Mouse (Mus musculus): ENCODE results near the gene Igsf9. TPM values are rescaled to one million over a fixed set of nuclear protein-coding genes. Genes with fewer than 3 reads are reported as not detected.
A peak's percentile ranks its signal among the peaks of the same experiment; 100 is the strongest.

Igsf9 gene
- total RNA-seq, 1 experiment = 45.6 TPM

- no peak for TF ChIP-seq ZNF384 (IDR thresholded peaks at IDR 0.05; ENCODE audit: low read depth, low read length)
- no peak for TF ChIP-seq ZC3H11A (IDR thresholded peaks at IDR 0.05; ENCODE audit: borderline replicate concordance, low read depth, low read length)
- no peak for TF ChIP-seq HCFC1 (IDR thresholded peaks at IDR 0.05; ENCODE audit: borderline replicate concordance, insufficient read depth, low read length)
- TF ChIP-seq MAFK (IDR thresholded peaks at IDR 0.05; ENCODE audit: insufficient read depth, low read depth, low read length) = no peak
- no peak for TF ChIP-seq CHD2 (IDR thresholded peaks at IDR 0.05; ENCODE audit: low read depth, low read length)
- Histone ChIP-seq H3K4me3 (ENCODE audit: insufficient read depth in 1 of 2, low read depth in 1 of 2, low read length in 2 of 2, poor library complexity in 1 of 2, severe bottlenecking in 1 of 2) (no peak overlapping the region), H3K36me3 (ENCODE audit: control insufficient read depth, insufficient read depth, low read length, poor library complexity, severe bottlenecking) (no peaks in the 10 kb centered on the region), H3K9me3 (ENCODE audit: control insufficient read depth, insufficient read depth, low read depth, low read length) (no peaks in the 10 kb centered on the region), H3K4me1 (ENCODE audit: control insufficient read depth in 2 of 2, insufficient read depth in 2 of 2, low read length in 2 of 2, poor library complexity in 1 of 2) (peaks cover 5 to 11% of the 10 kb centered on the region in 2 experiments; a peak in 3 of 4 replicates), H3K27ac (ENCODE audit: insufficient read depth, low read depth, low read length, poor library complexity, severe bottlenecking) (no peak overlapping the region), H3K9ac (ENCODE audit: insufficient read depth, low read depth, low read length, poor library complexity, severe bottlenecking) (no peak overlapping the region)
- no peak for DNase-seq (ENCODE audit: low read depth, low spot score)
- in situ Hi-C loops (cut with MboI; ENCODE audit: low sequenced_read_pairs in 2 of 2, unreplicated experiment in 2 of 2) = no loop called here
Observed at GRCm38 (mm10) chr1:172530544-172531220, 49.1 kb downstream of the Igsf9 start.

DNA sequence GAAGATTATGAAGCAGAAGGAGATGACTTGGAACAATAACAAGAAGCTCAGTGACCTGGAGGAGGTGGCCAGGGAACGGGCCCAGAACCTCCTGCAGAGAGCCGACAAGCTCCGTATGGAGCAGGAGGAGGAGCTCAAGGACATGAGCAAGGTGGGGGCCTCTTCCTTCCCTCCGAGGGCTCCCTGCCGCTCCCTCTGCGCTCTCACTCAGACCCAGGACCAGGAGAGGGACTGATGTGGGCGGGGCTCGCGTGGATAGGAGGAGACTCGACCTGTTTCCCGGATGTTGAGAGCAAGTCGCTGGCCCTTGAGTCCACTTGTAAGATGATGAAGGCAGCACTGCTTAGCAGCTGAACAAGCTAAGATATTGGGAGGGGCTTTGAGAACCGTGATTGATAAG lies 51.0 kb downstream of the Igsf9 start:
- Histone ChIP-seq H3K27ac (ENCODE audit: insufficient read depth, low read depth, low read length, poor library complexity, severe bottlenecking) (no peak overlapping the region), H3K4me3 (ENCODE audit: insufficient read depth in 1 of 2, low read depth in 1 of 2, low read length in 2 of 2, poor library complexity in 1 of 2, severe bottlenecking in 1 of 2) (peak overlapping the region; percentile 3 to 46; a peak in 3 of 4 replicates), H3K9me3 (ENCODE audit: control insufficient read depth, insufficient read depth, low read depth, low read length) (no peaks in the 10 kb centered on the region), H3K4me1 (ENCODE audit: control insufficient read depth in 2 of 2, insufficient read depth in 2 of 2, low read length in 2 of 2, poor library complexity in 1 of 2) (peaks cover 5 to 8% of the 10 kb centered on the region in 2 experiments; a peak in 3 of 4 replicates), H3K9ac (ENCODE audit: insufficient read depth, low read depth, low read length, poor library complexity, severe bottlenecking) (no peak overlapping the region), H3K36me3 (ENCODE audit: control insufficient read depth, insufficient read depth, low read length, poor library complexity, severe bottlenecking) (no peaks in the 10 kb centered on the region)
- in situ Hi-C loops (cut with MboI; ENCODE audit: low sequenced_read_pairs in 2 of 2, unreplicated experiment in 2 of 2) = no loop called here
- TF ChIP-seq HCFC1 (IDR thresholded peaks at IDR 0.05; ENCODE audit: borderline replicate concordance, insufficient read depth, low read length) = no peak
- no peak for DNase-seq (ENCODE audit: low read depth, low spot score)

GRCm38 (mm10) chr1:172535116-172535515 lies 53.5 kb downstream of the Igsf9 start:
- in situ Hi-C loops (cut with MboI; ENCODE audit: low sequenced_read_pairs in 2 of 2, unreplicated experiment in 2 of 2) = no loop called here
- no peaks in the 10 kb centered on the region for H3K9me3 ChIP-seq (ENCODE audit: control insufficient read depth, insufficient read depth, low read depth, low read length)
- peaks cover 5 to 8% of the 10 kb centered on the region in 2 experiments; a peak in 3 of 4 replicates for H3K4me1 ChIP-seq (ENCODE audit: control insufficient read depth in 2 of 2, insufficient read depth in 2 of 2, low read length in 2 of 2, poor library complexity in 1 of 2)
- no peaks in the 10 kb centered on the region for H3K36me3 ChIP-seq (ENCODE audit: control insufficient read depth, insufficient read depth, low read length, poor library complexity, severe bottlenecking)
- TF ChIP-seq ZC3H11A (IDR thresholded peaks at IDR 0.05; ENCODE audit: borderline replicate concordance, low read depth, low read length) (no peak), ZNF384 (IDR thresholded peaks at IDR 0.05; ENCODE audit: low read depth, low read length) (no peak), MAFK (IDR thresholded peaks at IDR 0.05; ENCODE audit: insufficient read depth, low read depth, low read length) (no peak), CHD2 (IDR thresholded peaks at IDR 0.05; ENCODE audit: low read depth, low read length) (no peak), HCFC1 (IDR thresholded peaks at IDR 0.05; ENCODE audit: borderline replicate concordance, insufficient read depth, low read length) (no peak)
- DNase-seq (ENCODE audit: low read depth, low spot score) = no peak
- no peak overlapping the region for H3K9ac ChIP-seq (ENCODE audit: insufficient read depth, low read depth, low read length, poor library complexity, severe bottlenecking)
- H3K27ac ChIP-seq (ENCODE audit: insufficient read depth, low read depth, low read length, poor library complexity, severe bottlenecking) = no peak overlapping the region
- no peak overlapping the region for H3K4me3 ChIP-seq (ENCODE audit: insufficient read depth in 1 of 2, low read depth in 1 of 2, low read length in 2 of 2, poor library complexity in 1 of 2, severe bottlenecking in 1 of 2)

- Histone ChIP-seq H3K9me3 (ENCODE audit: control insufficient read depth, insufficient read depth, low read depth, low read length) (no peaks in the 10 kb centered on the region), H3K4me3 (ENCODE audit: insufficient read depth in 1 of 2, low read depth in 1 of 2, low read length in 2 of 2, poor library complexity in 1 of 2, severe bottlenecking in 1 of 2) (no peak overlapping the region), H3K9ac (ENCODE audit: insufficient read depth, low read depth, low read length, poor library complexity, severe bottlenecking) (no peak overlapping the region), H3K4me1 (ENCODE audit: control insufficient read depth in 2 of 2, insufficient read depth in 2 of 2, low read length in 2 of 2, poor library complexity in 1 of 2) (no peaks in the 10 kb centered on the region), H3K27ac (ENCODE audit: insufficient read depth, low read depth, low read length, poor library complexity, severe bottlenecking) (no peak overlapping the region), H3K36me3 (ENCODE audit: control insufficient read depth, insufficient read depth, low read length, poor library complexity, severe bottlenecking) (no peaks in the 10 kb centered on the region)
- no peak for DNase-seq (ENCODE audit: low read depth, low spot score)
- in situ Hi-C loops (cut with MboI; ENCODE audit: low sequenced_read_pairs in 2 of 2, unreplicated experiment in 2 of 2) = no loop called here
- TF ChIP-seq HCFC1 (IDR thresholded peaks at IDR 0.05; ENCODE audit: borderline replicate concordance, insufficient read depth, low read length) (no peak), CHD2 (IDR thresholded peaks at IDR 0.05; ENCODE audit: low read depth, low read length) (no peak), MAFK (IDR thresholded peaks at IDR 0.05; ENCODE audit: insufficient read depth, low read depth, low read length) (no peak), ZNF384 (IDR thresholded peaks at IDR 0.05; ENCODE audit: low read depth, low read length) (no peak), ZC3H11A (IDR thresholded peaks at IDR 0.05; ENCODE audit: borderline replicate concordance, low read depth, low read length) (no peak)
Observed at GRCm38 (mm10) chr1:172539827-172540226, 58.2 kb downstream of the Igsf9 start.

All from ES-E14 (cell line).